In genomic region chr2:113216746-113217461, GRCm38 (mm10) we compare ENCODE assay signal across 8 mouse cellular contexts. TPM values are rescaled to one million over a fixed set of nuclear protein-coding genes. Genes with fewer than 3 reads are reported as not detected.
A peak's percentile ranks its signal among the peaks of the same experiment; 100 is the strongest.
DNase-seq lines count a peak whose midpoint lies in the region; ATAC-seq and TF ChIP-seq lines count a peak whose summit lies in the region.

Gene Ryr3 (minus strand): TSS chr2:113217096.

- H3K27me3 ChIP-seq in heart, adult 2 months (ENCODE audit: control insufficient read depth, insufficient read depth, low read length): peaks cover 5% of the 10 kb centered on the region; the same call in 1 of the 2 replicates
- 0 out of 2 replicates have a peak, but pooled peaks cover 8% of the 10 kb centered on the region for H3K27me3 ChIP-seq in forebrain, embryonic 14.5 days (replicated peaks; ENCODE audit: control insufficient read depth, insufficient read depth, low read length)
- H3K27me3 ChIP-seq in intestine, embryonic 14.5 days (replicated peaks; ENCODE audit: control insufficient read depth, insufficient read depth, low read length): peaks cover 32% of the 10 kb centered on the region
- peaks cover 25% of the 10 kb centered on the region for H3K27me3 ChIP-seq in liver, embryonic 11.5 days (replicated peaks; ENCODE audit: control insufficient read depth, insufficient read depth, low read length)

- TF ChIP-seq POLR2A in heart, adult 2 months (IDR thresholded peaks at IDR 0.05; ENCODE audit: insufficient read depth, low read depth, low read length): no peak

- DNase-seq in heart, adult 2 months: peak in 1 of 2 experiments; percentile 4
- no peak for DNase-seq in heart, adult 11 months
- peak; percentile 60 for DNase-seq in cerebellum, adult 11 months
- peak; percentile 76 for DNase-seq in forebrain, embryonic 14.5 days (ENCODE audit: low spot score)
- peak; percentile 65 for DNase-seq in intestine, embryonic 14.5 days (ENCODE audit: low spot score)
- DNase-seq in liver, embryonic 11.5 days (ENCODE audit: low spot score): peak; percentile 38
- DNase-seq in retina, embryonic 14.5 days (ENCODE audit: low spot score): peak; percentile 74
- no peak for DNase-seq in thymus, postnatal 36 days

- TF ChIP-seq EP300 in heart, adult 2 months (IDR thresholded peaks at IDR 0.05; ENCODE audit: insufficient read depth, low read depth, low read length): no peak

- H3K9me3 ChIP-seq in forebrain, embryonic 14.5 days (replicated peaks; ENCODE audit: control insufficient read depth, low read length): 0 out of 2 replicates have a peak, but pooled peaks cover 6% of the 10 kb centered on the region
- H3K9me3 ChIP-seq in intestine, embryonic 14.5 days (ENCODE audit: control insufficient read depth, low read length): no peaks in the 10 kb centered on the region
- no peaks in the 10 kb centered on the region; the same call in 1 of the 2 replicates for H3K9me3 ChIP-seq in liver, embryonic 11.5 days (ENCODE audit: control insufficient read depth, low read length)

- intact Hi-C loops in heart, adult 2 months (cut with DNase I): no loop called here

- no peaks in the 10 kb centered on the region for H3K36me3 ChIP-seq in heart, adult 2 months (ENCODE audit: control insufficient read depth, insufficient read depth, low read length)
- H3K36me3 ChIP-seq in forebrain, embryonic 14.5 days (ENCODE audit: control insufficient read depth, insufficient read depth, low read length): no peaks in the 10 kb centered on the region
- no peaks in the 10 kb centered on the region for H3K36me3 ChIP-seq in intestine, embryonic 14.5 days (ENCODE audit: control insufficient read depth, insufficient read depth, low read length)
- no peaks in the 10 kb centered on the region for H3K36me3 ChIP-seq in liver, embryonic 11.5 days (ENCODE audit: control insufficient read depth, insufficient read depth, low read length)

- peak within 1 kb of the TSS; percentile 86 for H3K4me2 ChIP-seq in forebrain, embryonic 14.5 days (ENCODE audit: low read length)
- H3K4me2 ChIP-seq in intestine, embryonic 14.5 days (ENCODE audit: low read length): peak within 1 kb of the TSS; percentile 76
- peak within 1 kb of the TSS; percentile 67 for H3K4me2 ChIP-seq in liver, embryonic 11.5 days

- TF ChIP-seq CTCF in heart, adult 2 months (IDR thresholded peaks at IDR 0.05): no peak

- no peaks in the 10 kb centered on the region for H3K79me2 ChIP-seq in heart, adult 2 months (replicated peaks; ENCODE audit: control insufficient read depth, insufficient read depth, low read length)

- peak within 1 kb of the TSS; percentile 20; the same call in 1 of the 2 replicates for H3K4me3 ChIP-seq in heart, adult 2 months
- peak within 1 kb of the TSS; percentile 53 for H3K4me3 ChIP-seq in forebrain, embryonic 14.5 days (ENCODE audit: low read depth, low read length)
- H3K4me3 ChIP-seq in intestine, embryonic 14.5 days (ENCODE audit: low read depth, low read length): peak within 1 kb of the TSS; percentile 44
- H3K4me3 ChIP-seq in liver, embryonic 11.5 days (ENCODE audit: low read depth, low read length): peak within 1 kb of the TSS; percentile 44

- H3K27ac ChIP-seq in heart, adult 2 months: no peak within 1 kb of the TSS
- peak within 1 kb of the TSS; percentile 57 for H3K27ac ChIP-seq in forebrain, embryonic 14.5 days (ENCODE audit: low read depth, low read length)
- no peak within 1 kb of the TSS for H3K27ac ChIP-seq in intestine, embryonic 14.5 days (ENCODE audit: low read depth)
- no peak within 1 kb of the TSS for H3K27ac ChIP-seq in liver, embryonic 11.5 days (ENCODE audit: low read depth, low read length)

- H3K9ac ChIP-seq in heart, adult 2 months (ENCODE audit: low read depth, low read length): no peak within 1 kb of the TSS
- H3K9ac ChIP-seq in forebrain, embryonic 14.5 days (ENCODE audit: low read length): peak within 1 kb of the TSS; percentile 70
- H3K9ac ChIP-seq in intestine, embryonic 14.5 days (ENCODE audit: low read length): peak within 1 kb of the TSS; percentile 40; the same call in 1 of the 2 replicates
- no peak within 1 kb of the TSS for H3K9ac ChIP-seq in liver, embryonic 11.5 days (ENCODE audit: low read depth, low read length)

- ATAC-seq in forebrain, embryonic 14.5 days: peak; percentile 95
- peak; percentile 79 for ATAC-seq in intestine, embryonic 14.5 days (replicated peaks; ENCODE audit: low FRiP score, low TSS enrichment, low read depth)
- peak; percentile 47; the same call in 1 of the 2 replicates for ATAC-seq in liver, embryonic 11.5 days (replicated peaks; ENCODE audit: low FRiP score)

- WGBS in heart, adult 2 months: under 1% methylated on average over 63 of the region's 72 CpGs
- under 1% methylated on average over 38 of the region's 72 CpGs for WGBS in forebrain, embryonic 14.5 days
- under 1% methylated on average over 43 of the region's 72 CpGs for WGBS in intestine, embryonic 14.5 days
- 2% methylated on average over 47 of the region's 72 CpGs for WGBS in liver, embryonic 11.5 days

- no peaks in the 10 kb centered on the region for H3K4me1 ChIP-seq in heart, adult 2 months (ENCODE audit: control insufficient read depth, insufficient read depth, low read length)
- H3K4me1 ChIP-seq in forebrain, embryonic 14.5 days (ENCODE audit: control insufficient read depth, insufficient read depth, low read length): no peaks in the 10 kb centered on the region
- no peaks in the 10 kb centered on the region for H3K4me1 ChIP-seq in intestine, embryonic 14.5 days (replicated peaks; ENCODE audit: control insufficient read depth, insufficient read depth, low read length)
- no peaks in the 10 kb centered on the region for H3K4me1 ChIP-seq in liver, embryonic 11.5 days (replicated peaks; ENCODE audit: control insufficient read depth, insufficient read depth, low read length)

RNA-seq across cellular contexts. Expression of gene Ryr3, which starts in this region (rescaled TPM):
- total RNA-seq in heart, adult 2 months (2021): 1 to 10 TPM in 1 of 2 experiments, under 1 TPM in 1; 0.93 to 1.1 TPM
- 1.00 and 1.5 TPM in 2 replicates for polyA plus RNA-seq in heart, adult 2 months (2012; rRNA removed)
- polyA plus RNA-seq in forebrain, embryonic 14.5 days (2014; fragmentation: Nextera tagmentation; extraction: Ambion mirVana): 2.3 and 5.0 TPM in 2 replicates
- polyA plus RNA-seq in intestine, embryonic 14.5 days (2014; fragmentation: Nextera tagmentation; extraction: Ambion mirVana): 2.8 and 3.1 TPM in 2 replicates
- 0.14 and 0.30 TPM in 2 replicates for polyA plus RNA-seq in liver, embryonic 11.5 days (2014; fragmentation: Nextera tagmentation; extraction: Ambion mirVana)

Comparison
In these comparisons a context has a peak if more than half of its experiments do, and no peak if none do; other contexts are left out.
1. Peak in DNase-seq, ATAC-seq, H3K4me3 ChIP-seq and H3K4me2 ChIP-seq in liver, embryonic 11.5 days; RNA of the gene not detected or under 1 TPM.
2. DNase-seq: peak in cerebellum, adult 11 months (single experiment), forebrain, embryonic 14.5 days (single experiment), intestine, embryonic 14.5 days (single experiment) and retina, embryonic 14.5 days (single experiment); none in heart, adult 11 months (single experiment) and thymus, postnatal 36 days (0 of 2).
3. H3K9ac ChIP-seq: peak in forebrain, embryonic 14.5 days (single experiment) and intestine, embryonic 14.5 days (single experiment); none in heart, adult 2 months (single experiment) and liver, embryonic 11.5 days (single experiment).
4. Peak in every context shown above with its lines, with median percentiles within 50 percentile points of each other: H3K4me3 ChIP-seq, ATAC-seq and H3K4me2 ChIP-seq.